14 mouse cellular contexts compared by ENCODE assay signal in genomic region chr5:24392724-24393123, GRCm38 (mm10). TPM values are rescaled to one million over a fixed set of nuclear protein-coding genes. Genes with fewer than 3 reads are reported as not detected.
A peak's percentile ranks its signal among the peaks of the same experiment; 100 is the strongest.
DNase-seq lines count a peak whose midpoint lies in the region; ATAC-seq and TF ChIP-seq lines count a peak whose summit lies in the region.
"Had no signal": no experiment of that assay in that cellular context is flagged by ENCODE, and none has a peak within 500 bp of the region (broad histone marks: within the 10 kb centered on the region; RNA-seq: fewer than 3 reads in every experiment).

No protein-coding gene starts in this region.

- ATAC-seq in heart, embryonic 13.5 days (ENCODE audit: extremely low read depth, insufficient number of reproducible peaks, low FRiP score, low TSS enrichment): no peak
- no peak for ATAC-seq in intestine, embryonic 15.5 days
- ATAC-seq: midbrain, embryonic 15.5 days had no signal

- TF ChIP-seq POLR2A in thymus, adult 2 months (IDR thresholded peaks at IDR 0.05; ENCODE audit: control insufficient read depth, extremely low read depth, insufficient read depth, low read length, poor library complexity): no peak

- no peak overlapping the region for H3K4me3 ChIP-seq in heart, embryonic 13.5 days
- no peak overlapping the region for H3K4me3 ChIP-seq in intestine, embryonic 15.5 days (replicated peaks)
- no peak overlapping the region for H3K4me3 ChIP-seq in thymus, adult 2 months (ENCODE audit: control insufficient read depth, insufficient read depth, low read length)
- H3K4me3 ChIP-seq: hindbrain, embryonic 10.5 days; liver, embryonic 15.5 days; midbrain, embryonic 15.5 days; neural tube, embryonic 12.5 days had no signal

- peaks cover 10% of the 10 kb centered on the region for H3K36me3 ChIP-seq in heart, embryonic 13.5 days
- H3K36me3 ChIP-seq in intestine, embryonic 15.5 days: no peaks in the 10 kb centered on the region
- no peaks in the 10 kb centered on the region for H3K36me3 ChIP-seq in thymus, adult 2 months (ENCODE audit: control insufficient read depth, insufficient read depth, low read length)
- H3K36me3 ChIP-seq: liver, embryonic 15.5 days; midbrain, embryonic 15.5 days; neural tube, embryonic 12.5 days had no signal

- H3K27ac ChIP-seq in heart, embryonic 13.5 days (replicated peaks): 0 out of 2 replicates have a peak overlapping the region, but pooled peaks have one; percentile 15
- peak overlapping the region; percentile 52 for H3K27ac ChIP-seq in intestine, embryonic 15.5 days
- no peak overlapping the region for H3K27ac ChIP-seq in thymus, adult 2 months (ENCODE audit: control insufficient read depth, insufficient read depth, low read length)
- H3K27ac ChIP-seq: neural tube, embryonic 12.5 days had no signal

- intact Hi-C loops in heart, postnatal 36 days (cut with DNase I): loop anchor here (2.0 kb wide), 1 partner anchor 32 kb away; no protein-coding TSS in a partner anchor

- H3K9me3 ChIP-seq in heart, embryonic 13.5 days: no peaks in the 10 kb centered on the region
- no peaks in the 10 kb centered on the region for H3K9me3 ChIP-seq in intestine, embryonic 15.5 days
- H3K9me3 ChIP-seq: hindbrain, embryonic 10.5 days; liver, embryonic 15.5 days; midbrain, embryonic 15.5 days; neural tube, embryonic 12.5 days had no signal

- H3K9ac ChIP-seq in heart, embryonic 13.5 days: no peak overlapping the region
- no peak overlapping the region for H3K9ac ChIP-seq in intestine, embryonic 15.5 days
- H3K9ac ChIP-seq: midbrain, embryonic 15.5 days; neural tube, embryonic 12.5 days had no signal

- 67% methylated on average over 7 of the region's 7 CpGs for WGBS in heart, embryonic 13.5 days
- 60% methylated on average over 7 of the region's 7 CpGs for WGBS in intestine, embryonic 15.5 days
- WGBS in thymus, adult 2 months: 90% methylated on average over 7 of the region's 7 CpGs

- H3K4me1 ChIP-seq in heart, embryonic 13.5 days: peaks cover 48% of the 10 kb centered on the region
- peaks cover 22% of the 10 kb centered on the region for H3K4me1 ChIP-seq in intestine, embryonic 15.5 days (replicated peaks)
- peaks cover 20% of the 10 kb centered on the region for H3K4me1 ChIP-seq in thymus, adult 2 months (replicated peaks; ENCODE audit: control insufficient read depth, insufficient read depth, low read length)

- H3K4me2 ChIP-seq in heart, embryonic 13.5 days: no peak overlapping the region
- H3K4me2 ChIP-seq in intestine, embryonic 15.5 days (replicated peaks): no peak overlapping the region; the same call in 1 of the 2 replicates

- H3K27me3 ChIP-seq in heart, embryonic 13.5 days (replicated peaks): peaks cover 17% of the 10 kb centered on the region
- 0 out of 2 replicates have a peak, but pooled peaks cover 4% of the 10 kb centered on the region for H3K27me3 ChIP-seq in intestine, embryonic 15.5 days (replicated peaks)
- H3K27me3 ChIP-seq in thymus, adult 2 months (ENCODE audit: control insufficient read depth, insufficient read depth, low read length): no peaks in the 10 kb centered on the region

- DNase-seq in heart, postnatal 36 days: no peak
- DNase-seq in urinary bladder, postnatal 36 days (ENCODE audit: low spot score in 2 of 2): peak; percentile 35 to 57
- DNase-seq in urinary bladder, postnatal 4 days (ENCODE audit: low spot score in 2 of 2): no peak
- no peak for DNase-seq in thymus, adult 2 months
- DNase-seq in right cerebral cortex, postnatal 36 days (ENCODE audit: low spot score in 2 of 2): no peak

- no peak for TF ChIP-seq CTCF in thymus, adult 2 months (IDR thresholded peaks at IDR 0.05; ENCODE audit: borderline replicate concordance, control insufficient read depth, extremely low read depth, insufficient read depth, low read length, poor library complexity)

RNA-seq across cellular contexts. Expression of gene Abcb8, which starts 0.7 kb away (rescaled TPM):
- 62.0 and 63.4 TPM in 2 replicates for polyA plus RNA-seq in heart, embryonic 13.5 days (2015; fragmentation: Nextera tagmentation; extraction: Ambion mirVana)
- total RNA-seq in heart, postnatal 36 days (2021): 10 to 100 TPM; 83.7 to 84.9 TPM
- polyA plus RNA-seq in intestine, embryonic 15.5 days (2015; fragmentation: Nextera tagmentation; extraction: Ambion mirVana): 66.2 and 79.0 TPM in 2 replicates
- polyA plus RNA-seq in thymus, adult 2 months (2012; rRNA removed): 78.2 and 85.0 TPM in 2 replicates

RNA-seq across cellular contexts. Expression of gene Atg9b, which starts 0.8 kb away (rescaled TPM):
- 0.87 and 1.4 TPM in 2 replicates for polyA plus RNA-seq in heart, embryonic 13.5 days (2015; fragmentation: Nextera tagmentation; extraction: Ambion mirVana)
- under 1 TPM; 0.27 to 0.75 TPM for total RNA-seq in heart, postnatal 36 days (2021)
- polyA plus RNA-seq in intestine, embryonic 15.5 days (2015; fragmentation: Nextera tagmentation; extraction: Ambion mirVana): 1.6 and 2.4 TPM in 2 replicates
- polyA plus RNA-seq in thymus, adult 2 months (2012; rRNA removed): 6.8 and 8.1 TPM in 2 replicates

RNA-seq across cellular contexts. Expression of gene Asic3, which starts 20.5 kb away (rescaled TPM):
- 0.25 TPM in 1 of 2 replicates, not detected in the other for polyA plus RNA-seq in heart, embryonic 13.5 days (2015; fragmentation: Nextera tagmentation; extraction: Ambion mirVana)
- not detected for total RNA-seq in heart, postnatal 36 days (2021)
- polyA plus RNA-seq in intestine, embryonic 15.5 days (2015; fragmentation: Nextera tagmentation; extraction: Ambion mirVana): 0.14 TPM in 1 of 2 replicates, not detected in the other
- 2.1 and 2.6 TPM in 2 replicates for polyA plus RNA-seq in thymus, adult 2 months (2012; rRNA removed)
- total RNA-seq: left cerebral cortex, postnatal 4 days had no signal
- polyA plus RNA-seq: erythroblast, embryonic 14.5 days; intestine, embryonic 14.5 days; liver, embryonic 15.5 days had no signal

RNA-seq across cellular contexts. Expression of gene Nos3, which starts 28.1 kb away (rescaled TPM):
- polyA plus RNA-seq in heart, embryonic 13.5 days (2015; fragmentation: Nextera tagmentation; extraction: Ambion mirVana): 34.0 and 35.0 TPM in 2 replicates
- total RNA-seq in heart, postnatal 36 days (2021): 10 to 100 TPM; 23.7 to 26.2 TPM
- 7.4 and 7.9 TPM in 2 replicates for polyA plus RNA-seq in intestine, embryonic 15.5 days (2015; fragmentation: Nextera tagmentation; extraction: Ambion mirVana)
- 3.7 and 5.7 TPM in 2 replicates for polyA plus RNA-seq in thymus, adult 2 months (2012; rRNA removed)

RNA-seq across cellular contexts. Expression of gene Cdk5, which starts 30.6 kb away (rescaled TPM):
- polyA plus RNA-seq in heart, embryonic 13.5 days (2015; fragmentation: Nextera tagmentation; extraction: Ambion mirVana): 25.8 and 28.7 TPM in 2 replicates
- total RNA-seq in heart, postnatal 36 days (2021): 10 to 100 TPM; 22.5 to 23.0 TPM
- 35.5 and 38.3 TPM in 2 replicates for polyA plus RNA-seq in intestine, embryonic 15.5 days (2015; fragmentation: Nextera tagmentation; extraction: Ambion mirVana)
- 62.3 and 87.0 TPM in 2 replicates for polyA plus RNA-seq in thymus, adult 2 months (2012; rRNA removed)

Comparison
In these comparisons a context has a peak if more than half of its experiments do, and no peak if none do; other contexts are left out.
1. DNase-seq: peak in urinary bladder, postnatal 36 days (2 of 2); none in heart, postnatal 36 days (0 of 2), urinary bladder, postnatal 4 days (0 of 2), thymus, adult 2 months (single experiment) and right cerebral cortex, postnatal 36 days (0 of 2).